Mouse (Mus musculus) forebrain, postnatal 0 days (tissue): ENCODE results near the gene Fermt2. TPM values are rescaled to one million over a fixed set of nuclear protein-coding genes. Genes with fewer than 3 reads are reported as not detected.
A peak's percentile ranks its signal among the peaks of the same experiment; 100 is the strongest.
"Not testable (repeated sequence)": the region's sequence is repeated elsewhere in the genome, so short reads cannot be mapped to it uniquely, and the experiment has no call there.

Source experiments
- ATAC-seq: fragments of 200-750 bp; cut with Nextera tagmentation; 2 replicates; pipeline ENCODE4 v1.8.0; 2017; ENCODE audit warnings: mild to moderate bottlenecking, moderate library complexity
- DNase-seq: peaks from one replicate; pipeline ENCODE4 v3.0.0-alpha.2; 2015
- H3K27ac ChIP-seq: fragments of 300-500 bp; sonication (generic); 2 replicates; pipeline ENCODE4 v1.5.1; 2014; ENCODE audit warnings: low read depth, mild to moderate bottlenecking, antibody characterized with exemption, low read length, moderate library complexity, mixed read lengths
- H3K27me3 ChIP-seq: fragments of 300-500 bp; sonication (generic); 2 replicates; pipeline ENCODE4 v1.6.1; 2014; ENCODE audit warnings: mild to moderate bottlenecking, low read length, mixed read lengths; ENCODE audit not compliant: insufficient read depth
- H3K36me3 ChIP-seq: fragments of 300-500 bp; sonication (generic); 2 replicates; pipeline ENCODE4 v1.6.1; 2014; ENCODE audit warnings: mild to moderate bottlenecking, moderate library complexity; ENCODE audit not compliant: insufficient read depth
- H3K4me1 ChIP-seq: fragments of 300-500 bp; sonication (generic); 2 replicates; pipeline ENCODE4 v1.6.1; 2014; ENCODE audit warnings: antibody characterized with exemption; ENCODE audit not compliant: insufficient read depth
- H3K4me2 ChIP-seq: fragments of 300-500 bp; sonication (generic); 2 replicates; pipeline ENCODE4 v1.6.1; 2014; ENCODE audit warnings: low read depth, mild to moderate bottlenecking, moderate library complexity
- H3K4me3 ChIP-seq: fragments of 300-500 bp; sonication (generic); 2 replicates; pipeline ENCODE4 v1.5.1; 2014; ENCODE audit warnings: low read depth, low read length, mixed read lengths
- H3K9ac ChIP-seq: fragments of 300-500 bp; sonication (generic); 2 replicates; pipeline ENCODE4 v1.6.1; 2014; ENCODE audit warnings: mild to moderate bottlenecking
- H3K9me3 ChIP-seq: fragments of 300-500 bp; sonication (generic); 2 replicates; pipeline ENCODE4 v1.6.1; 2016; ENCODE audit warnings: low read length
- CTCF ChIP-seq: sonication (generic); IDR thresholded peaks from 2 replicates; pipeline ENCODE4 v1.5.1; 2016; ENCODE audit warnings: antibody characterized with exemption, control low read depth, low read depth
- WGBS: fragments of 180-500 bp; shearing (Covaris S2); extraction: QIAGEN DNeasy Blood & Tissue Kit; methylation state at CpG from one replicate; pipeline ENCODE4 v1.1.7; 2014; 5-methylcytosine and 5-hydroxymethylcytosine counted together
- polyA plus RNA-seq: library from polyadenylated mRNA; unstranded; fragments of >200 nt; fragmentation: Nextera tagmentation; extraction: Ambion mirVana; gene quantifications from 2 replicates; pipeline ENCODE4 v1.2.1, GENCODE M21; 2015
- total RNA-seq: library from RNA; depleted of rRNA; stranded (reverse); fragments of >200 nt; gene quantifications from 2 replicates; pipeline ENCODE4 v1.2.3, GENCODE M21; 2014

Fermt2 gene
- total and polyA plus RNA-seq, 2 experiments from 2014 or later, result 29.5 to 61.5 TPM

GRCm38 (mm10) chr14:45478977-45479806 lies 50.7 kb downstream of the Fermt2 start:
- Histone ChIP-seq H3K9me3 (no peaks in the 10 kb centered on the region), H3K36me3 (peaks cover 14% of the 10 kb centered on the region), H3K27me3 (no peaks in the 10 kb centered on the region), H3K27ac (no peak overlapping the region), H3K4me2 (no peak overlapping the region), H3K4me3 (no peak overlapping the region), H3K4me1 (no peaks in the 10 kb centered on the region), H3K9ac (no peak overlapping the region)
- 72% methylated on average over 9 of the region's 9 CpGs for WGBS
- ATAC-seq (no peak), DNase-seq (no peak)
- no peak for TF ChIP-seq CTCF

GRCm38 (mm10) chr14:45478515-45478914 lies 51.4 kb downstream of the Fermt2 start:
- TF ChIP-seq CTCF, result no peak
- Histone ChIP-seq H3K4me2 (no peak overlapping the region), H3K4me3 (no peak overlapping the region), H3K27me3 (no peaks in the 10 kb centered on the region), H3K36me3 (peaks cover 14% of the 10 kb centered on the region), H3K4me1 (no peaks in the 10 kb centered on the region), H3K27ac (no peak overlapping the region), H3K9ac (no peak overlapping the region), H3K9me3 (no peaks in the 10 kb centered on the region)
- ATAC-seq (no peak), DNase-seq (no peak)
- WGBS, result 62% methylated on average over 3 of the region's 3 CpGs

GRCm38 (mm10) chr14:45477651-45478050 lies 52.3 kb downstream of the Fermt2 start:
- Histone ChIP-seq H3K27ac (no peak overlapping the region), H3K9me3 (no peaks in the 10 kb centered on the region), H3K4me3 (no peak overlapping the region), H3K9ac (no peak overlapping the region), H3K4me1 (no peaks in the 10 kb centered on the region), H3K27me3 (no peaks in the 10 kb centered on the region), H3K36me3 (peaks cover 16% of the 10 kb centered on the region), H3K4me2 (no peak overlapping the region)
- 76% methylated on average over 8 of the region's 8 CpGs for WGBS
- no peak for DNase-seq
- no peak for ATAC-seq
- no peak for TF ChIP-seq CTCF

DNA sequence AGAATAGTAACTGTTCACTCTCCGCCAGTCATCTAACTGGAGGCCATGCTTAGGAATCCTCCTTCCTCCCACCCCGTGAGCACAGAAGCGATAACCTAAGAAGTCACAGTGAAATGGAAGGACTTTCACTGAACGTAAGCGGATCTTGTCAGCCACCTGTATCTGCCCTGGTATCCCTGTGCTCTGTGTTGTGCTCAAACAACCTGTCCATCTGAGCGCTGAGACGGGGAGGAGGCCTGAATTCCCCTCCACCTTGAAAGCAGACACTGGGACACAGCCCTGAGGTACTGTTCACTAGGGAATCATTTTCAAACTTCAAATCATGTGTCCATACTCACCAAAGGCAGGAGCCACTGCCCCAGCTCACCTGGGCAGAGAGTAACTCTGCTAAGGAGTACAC lies 52.9 kb downstream of the Fermt2 start:
- DNase-seq (no peak), ATAC-seq (no peak)
- Histone ChIP-seq H3K4me1 (no peaks in the 10 kb centered on the region), H3K4me3 (no peak overlapping the region), H3K9ac (no peak overlapping the region), H3K4me2 (no peak overlapping the region), H3K9me3 (no peaks in the 10 kb centered on the region), H3K36me3 (peaks cover 22% of the 10 kb centered on the region), H3K27me3 (no peaks in the 10 kb centered on the region), H3K27ac (no peak overlapping the region)
- no peak for TF ChIP-seq CTCF
- 95% methylated on average over 7 of the region's 7 CpGs for WGBS

DNA sequence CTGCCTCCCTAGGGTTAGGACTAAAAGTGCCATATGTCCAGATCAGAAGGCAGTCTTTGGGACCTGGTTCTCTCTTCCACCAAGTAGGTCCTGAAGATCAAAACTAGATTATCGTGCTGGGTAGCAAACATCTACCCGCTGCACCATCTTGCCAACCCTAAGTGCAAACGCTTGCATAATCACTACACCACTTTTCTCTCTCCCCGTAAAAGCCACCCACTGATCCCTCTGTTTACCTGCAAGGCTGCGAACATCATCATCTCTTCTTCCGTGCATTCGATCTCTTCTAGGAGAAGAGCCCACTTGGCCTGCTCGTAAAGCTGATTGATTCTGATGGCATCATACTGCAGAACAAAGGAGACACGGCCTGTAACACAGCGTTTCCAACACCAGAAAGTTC lies 57.4 kb downstream of the Fermt2 start:
- Histone ChIP-seq H3K4me2 (no peak overlapping the region), H3K36me3 (peaks cover 30% of the 10 kb centered on the region), H3K9me3 (no peaks in the 10 kb centered on the region), H3K27me3 (no peaks in the 10 kb centered on the region), H3K9ac (no peak overlapping the region), H3K4me1 (no peaks in the 10 kb centered on the region), H3K27ac (no peak overlapping the region), H3K4me3 (no peak overlapping the region)
- 93% methylated on average over 10 of the region's 10 CpGs for WGBS
- ATAC-seq, result no peak
- TF ChIP-seq CTCF, result no peak
- no peak for DNase-seq

- TF ChIP-seq CTCF, result peak; percentile 46
- Histone ChIP-seq H3K27me3 (no peaks in the 10 kb centered on the region), H3K4me2 (no peak overlapping the region), H3K27ac (no peak overlapping the region), H3K9me3 (no peaks in the 10 kb centered on the region), H3K36me3 (peaks cover 49% of the 10 kb centered on the region), H3K4me3 (no peak overlapping the region), H3K9ac (no peak overlapping the region), H3K4me1 (no peaks in the 10 kb centered on the region)
- 93% methylated on average over 8 of the region's 8 CpGs for WGBS
- no peak for ATAC-seq
- no peak for DNase-seq
Observed at GRCm38 (mm10) chr14:45469446-45469845, 60.5 kb downstream of the Fermt2 start.

- not testable (repeated sequence) for ATAC-seq, H3K4me1 ChIP-seq, DNase-seq, H3K9ac ChIP-seq, H3K9me3 ChIP-seq, H3K27me3 ChIP-seq, H3K4me3 ChIP-seq, H3K27ac ChIP-seq, H3K4me2 ChIP-seq
- H3K36me3 ChIP-seq, result peaks cover 51% of the 10 kb centered on the region
- WGBS, result 95% methylated on average over 8 of the region's 8 CpGs
Observed at GRCm38 (mm10) chr14:45466371-45466770, 63.5 kb downstream of the Fermt2 start.
